Mouse (Mus musculus) lung, embryonic 15.5 days (tissue): ENCODE measurements around the gene Rabgap1l. TPM values are rescaled to one million over a fixed set of nuclear protein-coding genes. Genes with fewer than 3 reads are reported as not detected.
"Not testable (repeated sequence)": the region's sequence is repeated elsewhere in the genome, so short reads cannot be mapped to it uniquely, and the experiment has no call there.

Source experiments
- ATAC-seq: fragments of 200-750 bp; cut with Nextera tagmentation; 2 replicates; pipeline ENCODE4 v1.8.0; 2017; ENCODE audit warnings: moderate number of reproducible peaks, borderline replicate concordance; ENCODE audit not compliant: low FRiP score, low TSS enrichment; ENCODE audit errors: extremely low read depth
- H3K27ac ChIP-seq: fragments of 300-500 bp; sonication (generic); 2 replicates; pipeline ENCODE4 v1.5.1; 2015; ENCODE audit warnings: moderate library complexity, mild to moderate bottlenecking, inconsistent platforms
- H3K27me3 ChIP-seq: fragments of 300-500 bp; sonication (generic); 2 replicates; pipeline ENCODE4 v1.6.1; 2015; ENCODE audit warnings: inconsistent platforms
- H3K36me3 ChIP-seq: fragments of 300-500 bp; sonication (generic); 2 replicates; pipeline ENCODE4 v1.6.1; 2015; ENCODE audit warnings: inconsistent platforms
- H3K4me1 ChIP-seq: fragments of 300-500 bp; sonication (generic); 2 replicates; pipeline ENCODE4 v1.6.1; 2015; ENCODE audit warnings: inconsistent platforms
- H3K4me2 ChIP-seq: fragments of 300-500 bp; sonication (generic); 2 replicates; pipeline ENCODE4 v1.6.1; 2015; ENCODE audit warnings: inconsistent platforms, mild to moderate bottlenecking, moderate library complexity
- H3K4me3 ChIP-seq: fragments of 300-500 bp; sonication (generic); 2 replicates; pipeline ENCODE4 v1.5.1; 2015; ENCODE audit warnings: mild to moderate bottlenecking, inconsistent platforms
- H3K9ac ChIP-seq: fragments of 300-500 bp; sonication (generic); 2 replicates; pipeline ENCODE4 v1.6.1; 2015; ENCODE audit warnings: inconsistent platforms
- H3K9me3 ChIP-seq: fragments of 300-500 bp; sonication (generic); 2 replicates; pipeline ENCODE4 v1.6.1; 2016; ENCODE audit warnings: inconsistent platforms
- WGBS: fragments of 180-500 bp; shearing (Covaris S2); methylation state at CpG from one replicate; pipeline ENCODE4 v1.1.7; 2015; 5-methylcytosine and 5-hydroxymethylcytosine counted together
- polyA plus RNA-seq: library from polyadenylated mRNA; unstranded; fragments of >200 nt; fragmentation: Nextera tagmentation; extraction: Ambion mirVana; gene quantifications from 2 replicates; pipeline ENCODE4 v1.2.1, GENCODE M21; 2015

Rabgap1l gene
- polyA plus RNA-seq, 1 experiment from 2014 or later, result 24.0 TPM

DNA sequence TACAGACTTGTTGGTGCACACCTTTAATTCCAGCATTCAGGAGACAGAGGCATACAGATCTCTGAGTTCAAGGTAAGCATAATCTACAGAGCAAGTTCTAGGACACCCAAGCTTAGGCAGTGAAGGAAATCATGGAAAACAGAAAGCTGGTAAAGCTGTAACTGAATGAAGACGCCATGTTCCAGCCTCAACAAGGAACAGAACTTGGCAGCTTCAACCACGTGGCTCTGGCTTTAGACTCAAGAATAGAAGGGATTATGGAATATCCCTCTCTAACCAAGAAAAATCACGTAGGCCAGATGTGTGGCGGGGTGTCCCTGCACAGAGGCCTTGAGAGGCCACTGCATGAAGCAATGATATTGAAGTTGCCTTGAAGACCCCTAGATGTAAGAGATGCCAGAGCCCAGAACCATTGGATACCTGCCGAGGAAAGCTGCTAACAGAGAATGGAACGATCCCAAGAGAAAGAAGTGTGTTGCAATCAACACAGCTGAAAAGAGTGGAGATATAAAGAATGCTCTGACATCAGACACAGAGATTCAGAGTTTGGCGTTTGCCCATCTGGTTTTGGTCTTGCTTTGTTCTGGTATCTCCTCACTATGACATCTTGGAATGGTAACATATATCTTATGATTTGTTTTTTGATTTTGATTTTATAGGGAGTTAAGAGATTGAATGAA lies 102.4 kb downstream of the Rabgap1l start:
- Histone ChIP-seq H3K4me1 (peaks cover 6% of the 10 kb centered on the region), H3K36me3 (no peaks in the 10 kb centered on the region), H3K9me3 (no peaks in the 10 kb centered on the region), H3K4me2 (no peak overlapping the region), H3K27me3 (no peaks in the 10 kb centered on the region), H3K27ac (no peak overlapping the region), H3K9ac (no peak overlapping the region), H3K4me3 (no peak overlapping the region)
- 81% methylated on average over 7 of the region's 7 CpGs for WGBS
- no peak for ATAC-seq

DNA sequence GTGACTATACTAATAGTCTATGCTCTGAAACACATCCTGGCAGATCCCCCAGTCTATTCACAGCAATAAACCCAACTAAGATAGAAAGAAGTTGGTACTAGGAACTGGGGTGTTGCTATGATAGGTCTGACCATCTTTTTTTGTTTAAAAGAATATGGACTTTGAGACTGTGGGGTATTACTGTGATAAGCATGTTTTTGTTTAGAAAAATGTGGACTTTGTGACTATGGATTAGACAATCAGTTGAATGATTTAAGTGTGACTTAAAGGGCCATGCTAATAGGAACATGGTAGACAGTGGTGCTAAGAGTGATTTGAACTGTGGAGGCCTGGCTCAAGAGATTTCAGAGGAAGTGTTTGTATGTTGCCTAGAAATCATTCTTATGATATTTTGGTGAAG lies 103.5 kb downstream of the Rabgap1l start:
- H3K4me1 ChIP-seq, result peaks cover 6% of the 10 kb centered on the region
- ATAC-seq, result no peak
- no peak overlapping the region for H3K27ac ChIP-seq

DNA sequence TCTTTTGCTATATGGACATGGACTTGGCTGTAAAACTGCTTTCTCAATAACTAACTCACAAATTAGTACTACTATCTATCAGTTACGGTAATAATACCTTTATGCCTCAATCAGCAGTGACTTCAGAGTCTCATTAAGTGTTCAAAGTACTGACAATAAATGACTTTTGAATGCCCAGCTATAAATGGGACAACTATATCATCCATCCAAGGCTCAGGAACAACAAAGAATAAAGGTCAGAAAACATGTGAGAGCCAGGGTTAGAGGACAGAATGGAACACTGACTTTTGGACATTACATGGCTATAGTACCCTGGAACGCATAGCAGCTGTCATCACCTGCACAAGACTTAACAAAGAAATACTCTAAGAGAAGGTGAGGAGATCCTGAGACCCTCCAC lies 108.8 kb downstream of the Rabgap1l start:
- H3K27ac ChIP-seq, result no peak overlapping the region
- H3K4me1 ChIP-seq, result no peaks in the 10 kb centered on the region
- no peak overlapping the region for H3K4me3 ChIP-seq
- ATAC-seq, result no peak
- H3K27me3 ChIP-seq, result no peaks in the 10 kb centered on the region
- H3K36me3 ChIP-seq, result no peaks in the 10 kb centered on the region
- no peak overlapping the region for H3K4me2 ChIP-seq
- H3K9me3 ChIP-seq, result no peaks in the 10 kb centered on the region
- WGBS, result 92% methylated on average over 2 of the region's 2 CpGs
- no peak overlapping the region for H3K9ac ChIP-seq

More for the DNA sequence above, 103.5 kb downstream of the Rabgap1l start:
- no peaks in the 10 kb centered on the region for H3K27me3 ChIP-seq
- H3K4me3 ChIP-seq, result no peak overlapping the region
- no peaks in the 10 kb centered on the region for H3K9me3 ChIP-seq
- H3K4me2 ChIP-seq, result no peak overlapping the region
- H3K9ac ChIP-seq, result no peak overlapping the region
- H3K36me3 ChIP-seq, result no peaks in the 10 kb centered on the region

DNA sequence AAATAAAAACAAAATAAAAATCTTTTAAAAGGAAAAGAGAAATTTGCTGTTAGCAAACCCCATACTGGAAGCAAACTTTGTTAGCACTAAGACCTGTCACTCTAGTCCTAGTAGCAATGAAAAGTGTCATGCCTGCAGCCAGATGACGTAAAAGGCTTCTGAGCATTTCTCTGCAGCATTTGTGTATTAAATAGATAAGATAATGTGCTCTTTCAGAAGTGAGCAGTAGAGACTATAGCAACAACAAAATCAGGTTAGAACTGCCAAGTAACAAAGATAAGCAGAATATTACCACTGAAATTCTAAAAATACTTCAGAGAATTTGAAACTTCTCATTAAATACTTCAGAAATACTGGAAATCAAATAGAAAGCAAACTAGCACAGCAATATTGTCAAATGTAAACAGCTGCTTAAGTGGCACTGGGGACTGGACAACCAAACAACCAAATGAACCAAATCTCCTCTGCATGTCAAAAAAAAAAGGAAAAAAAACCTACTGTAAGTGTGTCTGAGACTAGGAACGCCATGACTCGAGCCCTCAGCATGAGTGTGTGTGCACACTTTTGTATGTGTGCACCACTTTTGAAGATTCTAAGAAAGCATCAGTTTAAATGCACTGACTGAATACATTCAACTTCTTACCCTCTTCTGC lies 111.5 kb downstream of the Rabgap1l start:
- 57% methylated on average over 3 of the region's 3 CpGs for WGBS
- H3K4me1 ChIP-seq, result no peaks in the 10 kb centered on the region
- no peaks in the 10 kb centered on the region for H3K36me3 ChIP-seq
- no peak overlapping the region for H3K4me2 ChIP-seq
- no peak overlapping the region for H3K4me3 ChIP-seq
- no peaks in the 10 kb centered on the region for H3K9me3 ChIP-seq
- no peak overlapping the region for H3K27ac ChIP-seq
- ATAC-seq, result no peak
- H3K27me3 ChIP-seq, result no peaks in the 10 kb centered on the region
- H3K9ac ChIP-seq, result no peak overlapping the region

DNA sequence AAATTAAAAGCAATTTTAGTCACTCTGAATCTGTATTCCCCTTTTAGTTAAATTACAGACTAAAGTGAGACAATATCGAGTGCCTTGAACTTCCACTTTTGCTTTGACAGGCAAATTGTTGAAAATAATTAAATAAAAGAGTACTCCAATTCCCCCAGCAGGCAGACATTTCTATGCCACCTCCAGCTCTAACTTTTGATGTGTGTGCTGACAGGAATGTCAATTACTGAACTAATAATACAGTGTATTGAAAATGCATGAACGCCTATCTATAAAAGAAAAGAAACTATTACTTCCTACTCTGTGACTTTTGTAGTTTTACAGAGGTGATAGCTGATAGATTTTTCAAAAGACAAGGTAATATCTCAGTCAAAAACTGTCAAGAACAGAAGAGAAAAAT lies 118.2 kb downstream of the Rabgap1l start:
- Histone ChIP-seq H3K4me2 (no peak overlapping the region), H3K36me3 (no peaks in the 10 kb centered on the region), H3K27ac (no peak overlapping the region), H3K9ac (no peak overlapping the region), H3K27me3 (no peaks in the 10 kb centered on the region), H3K4me3 (no peak overlapping the region), H3K9me3 (no peaks in the 10 kb centered on the region), H3K4me1 (no peaks in the 10 kb centered on the region)
- 87% methylated on average over 2 of the region's 2 CpGs for WGBS
- no peak for ATAC-seq

DNA sequence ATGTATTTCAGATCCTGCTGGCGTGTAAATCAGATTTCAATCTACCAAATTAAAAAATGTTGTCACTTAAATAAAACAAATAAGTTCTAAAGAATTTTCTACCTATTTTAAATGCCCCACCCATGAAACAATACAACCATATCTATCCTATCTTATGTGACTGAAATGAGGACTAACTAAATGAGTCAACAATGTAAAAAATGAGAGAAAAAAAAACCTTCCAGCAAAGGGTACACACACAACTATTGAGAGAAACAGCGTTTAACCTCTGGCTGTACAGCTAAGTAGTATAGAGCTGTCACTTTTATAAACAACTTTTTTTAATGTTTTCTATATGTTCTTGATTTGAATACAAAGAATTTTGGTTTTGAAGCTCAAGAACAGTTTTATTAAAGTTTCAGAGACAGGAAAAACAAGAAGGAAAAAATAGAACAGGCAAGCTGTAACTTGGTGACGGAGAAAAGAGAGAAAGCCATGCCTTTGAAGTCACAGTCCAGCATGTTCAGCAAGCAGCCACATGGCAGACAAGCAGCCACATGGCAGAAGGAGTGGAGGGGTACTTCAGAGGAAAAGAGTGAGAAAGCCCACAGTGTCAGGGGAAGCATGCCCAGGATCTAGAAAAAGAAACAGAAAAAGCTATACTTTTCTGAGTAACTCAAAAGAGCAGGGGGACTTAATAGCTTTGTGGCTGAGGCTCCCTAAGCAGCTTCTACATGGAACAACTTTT lies 120.8 kb downstream of the Rabgap1l start:
- ATAC-seq, result no peak
- no peaks in the 10 kb centered on the region for H3K27me3 ChIP-seq
- no peaks in the 10 kb centered on the region for H3K9me3 ChIP-seq
- no peaks in the 10 kb centered on the region for H3K36me3 ChIP-seq
- no peaks in the 10 kb centered on the region for H3K4me1 ChIP-seq
- no peak overlapping the region for H3K9ac ChIP-seq
- no peak overlapping the region for H3K4me2 ChIP-seq
- H3K27ac ChIP-seq, result no peak overlapping the region
- no peak overlapping the region for H3K4me3 ChIP-seq
- 51% methylated on average over 3 of the region's 3 CpGs for WGBS

DNA sequence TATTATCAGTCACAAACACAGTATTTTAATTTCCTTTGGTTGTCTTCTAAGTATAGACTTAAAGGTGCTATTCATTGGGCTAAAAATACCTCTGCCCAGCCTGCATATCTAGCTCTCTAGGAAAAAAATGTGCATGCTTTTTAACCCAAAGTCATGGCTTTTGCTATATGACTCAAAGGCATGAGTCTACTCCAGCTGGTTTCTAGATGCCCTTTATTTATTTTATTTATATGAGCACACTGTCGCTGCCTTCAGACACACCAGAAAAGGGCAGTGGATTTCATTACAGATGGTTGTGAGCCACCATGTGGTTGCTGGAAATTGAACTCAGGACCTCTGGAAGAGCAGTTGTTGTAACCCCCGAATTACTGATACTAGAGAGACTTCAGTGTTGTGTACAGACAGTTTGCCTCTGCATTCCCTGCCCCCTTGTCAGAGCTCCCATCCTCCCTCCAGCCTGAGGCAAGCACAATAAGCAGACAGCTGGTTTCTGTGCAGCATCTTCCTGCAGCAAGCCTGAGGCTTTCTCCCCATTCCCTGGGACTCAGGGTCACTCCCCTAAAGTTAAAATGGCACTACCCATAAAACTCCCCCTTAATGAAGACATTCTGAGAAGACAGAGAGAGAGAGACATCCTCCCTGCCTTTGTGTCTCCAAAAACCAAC lies 137.1 kb downstream of the Rabgap1l start:
- H3K27ac ChIP-seq, result no peak overlapping the region
- H3K4me2 ChIP-seq, result no peak overlapping the region
- H3K9ac ChIP-seq, result no peak overlapping the region
- ATAC-seq, result no peak
- H3K36me3 ChIP-seq, result no peaks in the 10 kb centered on the region
- H3K9me3 ChIP-seq, result no peaks in the 10 kb centered on the region
- no peaks in the 10 kb centered on the region for H3K27me3 ChIP-seq
- H3K4me3 ChIP-seq, result no peak overlapping the region
- no peaks in the 10 kb centered on the region for H3K4me1 ChIP-seq
- 58% methylated on average over 2 of the region's 2 CpGs for WGBS

DNA sequence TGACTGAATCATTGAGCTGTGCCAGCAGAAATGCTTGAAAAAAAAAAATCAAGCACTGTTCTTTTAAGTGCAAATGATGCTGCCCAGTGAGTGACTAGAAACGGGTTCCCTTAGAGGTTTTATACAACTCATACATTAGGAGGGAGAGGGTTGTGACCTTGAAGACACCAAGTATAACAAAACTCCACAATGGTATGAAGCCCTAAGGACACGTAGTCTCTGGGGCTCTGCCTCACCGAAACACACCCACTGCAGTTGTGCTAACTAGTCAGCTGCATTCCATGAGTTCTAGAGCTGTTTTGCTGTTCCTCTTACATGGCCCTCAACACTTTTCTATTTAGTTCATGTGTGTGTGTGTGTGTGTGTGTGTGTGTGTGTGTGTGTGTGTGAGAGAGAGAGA lies 141.3 kb downstream of the Rabgap1l start:
- 48% methylated on average over 3 of the region's 3 CpGs for WGBS
- H3K27ac ChIP-seq, result no peak overlapping the region
- ATAC-seq, result no peak
- H3K4me2 ChIP-seq, result no peak overlapping the region
- H3K4me1 ChIP-seq, result no peaks in the 10 kb centered on the region
- no peak overlapping the region for H3K9ac ChIP-seq
- no peaks in the 10 kb centered on the region for H3K9me3 ChIP-seq
- H3K36me3 ChIP-seq, result no peaks in the 10 kb centered on the region
- no peak overlapping the region for H3K4me3 ChIP-seq
- no peaks in the 10 kb centered on the region for H3K27me3 ChIP-seq

DNA sequence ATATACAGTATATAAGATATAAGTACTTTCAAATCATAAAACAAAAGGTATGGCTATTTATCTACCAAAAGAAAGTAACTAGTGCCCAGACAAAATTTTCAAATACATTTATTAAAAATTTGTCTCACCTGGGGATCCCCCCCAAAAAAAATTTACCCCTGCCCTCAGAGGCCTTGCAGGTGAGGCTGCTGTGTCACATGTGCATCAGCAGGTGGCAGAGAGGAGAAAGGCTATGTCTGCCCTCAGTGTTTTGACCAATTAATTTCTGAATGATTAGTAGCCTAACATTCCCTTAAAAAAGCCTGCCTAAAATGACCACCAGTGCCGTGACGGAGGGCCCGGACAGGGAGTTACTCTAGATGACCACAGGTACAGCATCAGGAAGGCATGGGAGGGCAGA lies 147.6 kb downstream of the Rabgap1l start:
- Histone ChIP-seq H3K4me2 (no peak overlapping the region), H3K4me3 (no peak overlapping the region), H3K27me3 (no peaks in the 10 kb centered on the region), H3K27ac (no peak overlapping the region), H3K4me1 (no peaks in the 10 kb centered on the region), H3K36me3 (no peaks in the 10 kb centered on the region), H3K9me3 (no peaks in the 10 kb centered on the region), H3K9ac (no peak overlapping the region)
- no peak for ATAC-seq
- 91% methylated on average over 3 of the region's 3 CpGs for WGBS

DNA sequence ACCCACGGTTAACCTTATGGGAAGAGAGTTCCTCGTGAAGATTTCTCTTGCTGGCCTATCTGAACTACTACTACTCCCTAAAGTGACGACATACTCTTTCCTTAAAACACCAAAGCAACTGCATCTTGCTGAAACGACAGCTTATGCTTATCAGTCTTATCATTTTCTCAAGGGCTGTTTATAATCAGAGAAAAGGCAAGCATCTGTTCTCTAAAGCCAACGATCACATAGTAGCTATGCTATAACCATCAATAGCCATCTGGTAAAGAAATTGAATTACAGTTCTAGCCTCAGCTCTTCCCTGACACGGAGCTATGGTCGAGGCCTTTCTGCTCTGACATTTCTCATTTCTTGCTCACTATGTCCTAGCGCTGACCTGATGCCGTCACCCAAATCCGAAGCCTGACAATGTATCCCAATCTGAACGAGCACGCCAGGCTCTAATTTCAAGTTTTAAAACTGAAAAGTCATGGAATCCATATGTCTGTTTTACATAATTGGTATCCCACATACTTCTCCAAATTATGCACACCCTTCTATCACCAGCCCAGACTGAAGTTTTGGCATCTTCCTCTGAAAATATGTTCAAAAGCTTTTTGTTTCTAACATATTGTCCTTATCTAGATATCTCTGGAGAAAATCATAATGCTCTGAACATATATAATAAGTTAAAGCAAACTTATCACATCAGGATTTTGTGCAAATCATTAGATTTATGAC lies 164.6 kb downstream of the Rabgap1l start:
- Histone ChIP-seq H3K9ac (no peak overlapping the region), H3K9me3 (no peaks in the 10 kb centered on the region), H3K4me3 (no peak overlapping the region), H3K36me3 (no peaks in the 10 kb centered on the region), H3K27me3 (no peaks in the 10 kb centered on the region), H3K4me1 (no peaks in the 10 kb centered on the region), H3K4me2 (no peak overlapping the region), H3K27ac (no peak overlapping the region)
- no peak for ATAC-seq
- 73% methylated on average over 12 of the region's 12 CpGs for WGBS

DNA sequence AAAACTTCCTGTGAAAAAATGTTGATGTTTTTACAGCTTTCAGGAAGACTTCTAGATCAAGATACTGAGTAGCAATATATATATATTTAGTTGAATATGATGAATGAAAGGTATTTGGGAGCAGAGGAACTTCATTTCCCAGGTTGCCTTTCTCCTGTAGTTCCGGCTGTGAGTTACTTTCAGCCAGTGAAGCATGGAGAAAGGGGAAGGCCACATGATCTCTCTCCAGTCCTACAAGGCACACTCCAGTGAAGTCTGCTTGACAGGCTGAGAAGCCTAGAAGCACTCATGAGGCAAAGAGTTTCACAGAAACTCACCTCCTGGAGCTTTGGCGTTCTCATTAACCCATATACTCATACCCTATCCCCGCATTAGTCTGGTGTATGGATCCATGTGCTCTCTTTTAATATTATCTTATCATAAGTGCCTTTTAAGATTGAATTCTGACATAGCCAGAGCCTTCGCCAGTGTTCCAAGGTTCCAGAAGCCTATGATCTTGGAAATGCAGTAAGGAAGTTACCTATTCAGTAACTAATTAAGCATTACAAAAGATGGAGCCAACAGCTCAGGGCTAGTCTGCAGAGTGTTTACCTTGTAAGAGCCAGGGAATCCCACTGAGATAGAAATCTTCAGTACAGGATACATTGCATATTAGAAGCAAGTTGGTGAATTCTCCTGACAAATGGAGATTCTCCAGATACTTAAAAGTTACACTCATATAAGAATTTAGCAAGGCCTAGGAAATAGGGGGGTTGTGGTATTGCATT lies 168.5 kb downstream of the Rabgap1l start:
- ATAC-seq, H3K9ac ChIP-seq, H3K9me3 ChIP-seq, H3K27me3 ChIP-seq, H3K27ac ChIP-seq, H3K4me3 ChIP-seq, H3K4me2 ChIP-seq, H3K4me1 ChIP-seq, H3K36me3 ChIP-seq: not testable (repeated sequence)
- 72% methylated on average over 4 of the region's 4 CpGs for WGBS
